Mouse (Mus musculus) olfactory bulb, adult 2 months (tissue): Measurements from ENCODE around the gene Lyg1. TPM values are rescaled to one million over a fixed set of nuclear protein-coding genes. Genes with fewer than 3 reads are reported as not detected.
"Not testable (repeated sequence)": the region's sequence is repeated elsewhere in the genome, so short reads cannot be mapped to it uniquely, and the experiment has no call there.

Experiments
- H3K27ac ChIP-seq: fragments of 200-500 bp; 2 replicates; pipeline ENCODE4 v1.5.1; 2012; ENCODE audit warnings: low read depth, low read length; ENCODE audit not compliant: insufficient read depth
- H3K4me1 ChIP-seq: fragments of 200-500 bp; 2 replicates; pipeline ENCODE4 v1.6.1; 2012; ENCODE audit warnings: low read length; ENCODE audit not compliant: control insufficient read depth, insufficient read depth
- H3K4me3 ChIP-seq: fragments of 200-500 bp; 2 replicates; pipeline ENCODE4 v1.5.1; 2012; ENCODE audit warnings: mild to moderate bottlenecking, low read depth, low read length, moderate library complexity; ENCODE audit not compliant: insufficient read depth
- CTCF ChIP-seq: fragments of 200-500 bp; IDR thresholded peaks from 2 replicates; pipeline ENCODE4 v1.5.1; 2012; ENCODE audit warnings: low read depth, mild to moderate bottlenecking, low read length, moderate library complexity; ENCODE audit not compliant: insufficient read depth
- POLR2A ChIP-seq: fragments of 200-500 bp; IDR thresholded peaks from 2 replicates; pipeline ENCODE4 v1.6.1; 2012; ENCODE audit warnings: mild to moderate bottlenecking, low read depth, low read length, moderate library complexity; ENCODE audit not compliant: insufficient read depth
- WGBS: fragments of 180-500 bp; shearing (Covaris S2); methylation state at CpG from one replicate; pipeline ENCODE4 v1.1.7; 2018; 5-methylcytosine and 5-hydroxymethylcytosine counted together
- polyA plus RNA-seq: library from polyadenylated mRNA; stranded (reverse); fragments of >200 nt; gene quantifications from 2 replicates; pipeline ENCODE4 v1.2.4, GENCODE M21; 2012; ENCODE audit warnings: low replicate concordance; ENCODE audit not compliant: missing spikeins, insufficient read depth, insufficient read length

Lyg1 gene
- polyA plus RNA-seq, 1 experiment = not detected

- no peaks in the 10 kb centered on the region for H3K4me1 ChIP-seq
- H3K27ac ChIP-seq = no peak overlapping the region
- TF ChIP-seq POLR2A (no peak), CTCF (no peak)
- 35% methylated on average over 3 of the region's 3 CpGs for WGBS
- peak overlapping the region; percentile 94 for H3K4me3 ChIP-seq
These were observed 38.7 kb upstream of the Lyg1 start for GRCm38 (mm10) chr1:37996226-37996625.

- no peaks in the 10 kb centered on the region for H3K4me1 ChIP-seq
- H3K4me3 ChIP-seq = no peak overlapping the region
- 89% methylated on average over 5 of the region's 5 CpGs for WGBS
- no peak overlapping the region for H3K27ac ChIP-seq
- no peak for TF ChIP-seq POLR2A
- no peak for TF ChIP-seq CTCF
These were observed 30.3 kb upstream of the Lyg1 start for GRCm38 (mm10) chr1:37987856-37988255.

GRCm38 (mm10) chr1:37985764-37986323 lies 28.3 kb upstream of the Lyg1 start:
- no peaks in the 10 kb centered on the region for H3K4me1 ChIP-seq
- H3K27ac ChIP-seq = no peak overlapping the region
- WGBS = 79% methylated on average over 9 of the region's 9 CpGs
- H3K4me3 ChIP-seq = no peak overlapping the region
- TF ChIP-seq POLR2A (no peak), CTCF (peak; percentile 55)

- 91% methylated on average over 1 of the region's 1 CpGs for WGBS
- TF ChIP-seq POLR2A (no peak), CTCF (no peak)
These were observed 26.8 kb upstream of the Lyg1 start for GRCm38 (mm10) chr1:37984326-37984725.

GRCm38 (mm10) chr1:37977303-37977702 lies 19.7 kb upstream of the Lyg1 start:
- TF ChIP-seq POLR2A = no peak
- no peak for TF ChIP-seq CTCF
- no peak overlapping the region for H3K27ac ChIP-seq
- WGBS = 69% methylated on average over 7 of the region's 7 CpGs
- no peak overlapping the region for H3K4me3 ChIP-seq
- H3K4me1 ChIP-seq = no peaks in the 10 kb centered on the region

More at GRCm38 (mm10) chr1:37984326-37984725, 26.8 kb upstream of the Lyg1 start:
- Histone ChIP-seq H3K4me3 (no peak overlapping the region), H3K4me1 (no peaks in the 10 kb centered on the region), H3K27ac (no peak overlapping the region)

GRCm38 (mm10) chr1:37976666-37977065 lies 19.1 kb upstream of the Lyg1 start:
- not testable (repeated sequence) for H3K4me1 ChIP-seq, H3K4me3 ChIP-seq, H3K27ac ChIP-seq
- WGBS = 78% methylated on average over 9 of the region's 9 CpGs

- no peak for TF ChIP-seq POLR2A
- TF ChIP-seq CTCF = no peak
- WGBS = 44% methylated on average over 4 of the region's 4 CpGs
- Histone ChIP-seq H3K4me3 (no peak overlapping the region), H3K27ac (no peak overlapping the region), H3K4me1 (no peaks in the 10 kb centered on the region)
These were observed 14.0 kb upstream of the Lyg1 start for GRCm38 (mm10) chr1:37971520-37971919.

- Histone ChIP-seq H3K27ac (no peak overlapping the region), H3K4me1 (no peaks in the 10 kb centered on the region), H3K4me3 (no peak overlapping the region)
- TF ChIP-seq POLR2A (no peak), CTCF (no peak)
- 87% methylated on average over 6 of the region's 6 CpGs for WGBS
These were observed 11.2 kb upstream of the Lyg1 start for GRCm38 (mm10) chr1:37968746-37969145.

- WGBS = 58% methylated on average over 10 of the region's 10 CpGs
- Histone ChIP-seq H3K27ac (no peak overlapping the region), H3K4me3 (no peak overlapping the region), H3K4me1 (no peaks in the 10 kb centered on the region)
- TF ChIP-seq CTCF (no peak), POLR2A (no peak)
These were observed 8.0 kb upstream of the Lyg1 start for GRCm38 (mm10) chr1:37965571-37965970.

- Histone ChIP-seq H3K4me3 (no peak overlapping the region), H3K27ac (no peak overlapping the region), H3K4me1 (no peaks in the 10 kb centered on the region)
- 50% methylated on average over 5 of the region's 5 CpGs for WGBS
- TF ChIP-seq POLR2A (no peak), CTCF (no peak)
These were observed 1.9 kb upstream of the Lyg1 start for GRCm38 (mm10) chr1:37959486-37959885.
